Mouse (Mus musculus) embryonic facial prominence, embryonic 14.5 days (tissue): Measurements from ENCODE around the gene Hspbap1. TPM values are rescaled to one million over a fixed set of nuclear protein-coding genes. Genes with fewer than 3 reads are reported as not detected.

Experiments used
- ATAC-seq: fragments of 200-750 bp; cut with Nextera tagmentation; 2 replicates; pipeline ENCODE4 v1.8.0; 2017; ENCODE audit warnings: low read depth, moderate number of reproducible peaks, moderate TSS enrichment
- DNase-seq: peaks from one replicate; pipeline ENCODE4 v3.0.0-alpha.2; 2015; ENCODE audit warnings: low spot score
- H3K27ac ChIP-seq: fragments of 300-500 bp; sonication (generic); replicated peaks from 2 replicates; pipeline ENCODE4 v1.5.1; 2014; ENCODE audit warnings: low read depth, mild to moderate bottlenecking, low read length, moderate library complexity
- H3K27me3 ChIP-seq: fragments of 300-500 bp; sonication (generic); replicated peaks from 2 replicates; pipeline ENCODE4 v1.6.1; 2014; ENCODE audit warnings: low read length; ENCODE audit not compliant: control insufficient read depth, insufficient read depth
- H3K36me3 ChIP-seq: fragments of 300-500 bp; sonication (generic); 2 replicates; pipeline ENCODE4 v1.6.1; 2014; ENCODE audit warnings: low read length, mixed read lengths; ENCODE audit not compliant: control insufficient read depth, insufficient read depth
- H3K4me1 ChIP-seq: fragments of 300-500 bp; sonication (generic); 2 replicates; pipeline ENCODE4 v1.6.1; 2014; ENCODE audit warnings: antibody characterized with exemption, low read length; ENCODE audit not compliant: control insufficient read depth, insufficient read depth
- H3K4me2 ChIP-seq: fragments of 300-500 bp; sonication (generic); 2 replicates; pipeline ENCODE4 v1.6.1; 2014; ENCODE audit warnings: low read depth, mild to moderate bottlenecking, low read length, moderate library complexity, mixed read lengths
- H3K4me3 ChIP-seq: fragments of 300-500 bp; sonication (generic); 2 replicates; pipeline ENCODE4 v1.5.1; 2014; ENCODE audit warnings: low read depth, mild to moderate bottlenecking, low read length
- H3K9ac ChIP-seq: fragments of 300-500 bp; sonication (generic); 2 replicates; pipeline ENCODE4 v1.6.1; 2014; ENCODE audit warnings: low read depth, mild to moderate bottlenecking, low read length, moderate library complexity, mixed read lengths
- H3K9me3 ChIP-seq: fragments of 300-500 bp; sonication (generic); 2 replicates; pipeline ENCODE4 v1.6.1; 2016; ENCODE audit warnings: low read length; ENCODE audit not compliant: control insufficient read depth
- WGBS: fragments of 180-500 bp; shearing (Covaris S2); extraction: QIAGEN DNeasy Blood & Tissue Kit; methylation state at CpG from one replicate; pipeline ENCODE4 v1.1.7; 2014; 5-methylcytosine and 5-hydroxymethylcytosine counted together
- polyA plus RNA-seq: library from polyadenylated mRNA; unstranded; fragments of >200 nt; fragmentation: Nextera tagmentation; extraction: Ambion mirVana; gene quantifications from 2 replicates; pipeline ENCODE4 v1.2.1, GENCODE M21; 2014

Hspbap1 gene
- polyA plus RNA-seq, 1 experiment from 2014 or later, result 13.9 TPM

DNA sequence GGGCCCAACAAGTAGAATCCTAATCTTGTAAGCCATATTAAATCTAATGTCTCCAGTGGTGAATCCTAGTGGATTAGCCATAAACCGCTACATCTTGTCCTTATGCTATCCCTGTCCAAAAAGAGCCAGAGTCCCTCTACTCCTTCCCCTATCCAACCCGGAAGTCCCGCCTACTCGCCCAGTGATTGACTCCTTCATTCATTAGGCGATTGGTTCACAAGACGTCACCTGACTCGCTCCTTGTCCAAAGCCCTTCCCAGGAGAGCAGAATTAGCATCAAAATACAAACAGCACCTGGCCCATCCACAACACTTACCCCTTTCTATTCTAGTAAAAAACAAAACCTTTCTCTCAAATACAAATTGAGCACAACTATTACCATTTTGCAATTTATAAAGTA, 59.8 kb downstream of the Hspbap1 start:
- no peak overlapping the region for H3K9ac ChIP-seq
- DNase-seq (no peak), ATAC-seq (no peak)
- H3K27me3 ChIP-seq, result no peaks in the 10 kb centered on the region
- peaks cover 29% of the 10 kb centered on the region for H3K36me3 ChIP-seq
- no peak overlapping the region for H3K4me3 ChIP-seq
- H3K27ac ChIP-seq, result no peak overlapping the region
- H3K4me2 ChIP-seq, result no peak overlapping the region
- H3K9me3 ChIP-seq, result no peaks in the 10 kb centered on the region
- 22% methylated on average over 7 of the region's 7 CpGs for WGBS
- no peaks in the 10 kb centered on the region for H3K4me1 ChIP-seq

DNA sequence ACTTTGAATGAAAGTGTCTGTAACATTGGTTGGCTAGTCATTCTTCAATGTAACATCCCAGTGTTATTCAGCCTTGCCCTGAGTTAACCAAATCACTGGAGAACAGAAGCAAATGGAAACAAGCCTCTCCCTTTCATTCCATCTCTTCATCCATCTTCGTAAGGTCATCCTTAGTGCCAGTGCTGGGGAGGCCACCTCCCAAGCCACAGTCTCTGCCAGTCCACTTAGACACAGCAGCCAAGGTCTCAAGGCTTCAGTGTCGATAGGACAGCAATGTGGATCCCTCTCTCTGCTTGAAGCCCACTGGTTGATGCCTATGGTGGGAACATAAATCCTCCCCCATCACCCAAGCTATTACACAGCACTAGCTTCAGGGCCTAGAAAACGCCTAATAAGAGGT, 62.8 kb downstream of the Hspbap1 start:
- H3K9me3 ChIP-seq, result no peaks in the 10 kb centered on the region
- H3K27me3 ChIP-seq, result no peaks in the 10 kb centered on the region
- H3K9ac ChIP-seq, result no peak overlapping the region
- H3K4me1 ChIP-seq, result no peaks in the 10 kb centered on the region
- 72% methylated on average over 3 of the region's 3 CpGs for WGBS
- ATAC-seq (no peak), DNase-seq (no peak)
- no peak overlapping the region for H3K4me2 ChIP-seq
- H3K36me3 ChIP-seq, result peaks cover 2% of the 10 kb centered on the region; the same call in 1 of the 2 replicates
- H3K4me3 ChIP-seq, result no peak overlapping the region
- H3K27ac ChIP-seq, result no peak overlapping the region

DNA sequence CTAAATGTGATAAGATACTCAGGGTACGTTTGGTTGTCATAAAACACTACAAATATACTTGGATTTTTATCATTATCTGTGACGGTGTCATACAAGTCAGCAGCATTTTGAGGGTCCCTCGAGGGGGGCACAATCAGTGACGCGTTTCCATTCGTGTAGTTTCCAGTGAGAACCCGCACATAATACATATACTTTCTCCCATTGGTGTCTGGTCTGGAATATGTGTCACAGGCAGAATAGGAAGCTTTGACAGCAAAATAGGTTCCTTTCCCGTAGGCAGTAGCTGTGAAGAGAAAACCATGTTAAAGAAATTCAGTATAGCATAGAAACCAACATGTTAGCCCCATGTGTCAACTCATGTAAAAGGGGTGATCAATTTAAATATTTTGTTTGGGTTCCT, 64.5 kb downstream of the Hspbap1 start:
- ATAC-seq (no peak), DNase-seq (no peak)
- H3K9ac ChIP-seq, result no peak overlapping the region
- no peak overlapping the region for H3K4me3 ChIP-seq
- H3K4me1 ChIP-seq, result no peaks in the 10 kb centered on the region
- no peaks in the 10 kb centered on the region for H3K36me3 ChIP-seq
- H3K4me2 ChIP-seq, result no peak overlapping the region
- no peaks in the 10 kb centered on the region for H3K9me3 ChIP-seq
- 86% methylated on average over 8 of the region's 8 CpGs for WGBS
- H3K27me3 ChIP-seq, result no peaks in the 10 kb centered on the region
- no peak overlapping the region for H3K27ac ChIP-seq

DNA sequence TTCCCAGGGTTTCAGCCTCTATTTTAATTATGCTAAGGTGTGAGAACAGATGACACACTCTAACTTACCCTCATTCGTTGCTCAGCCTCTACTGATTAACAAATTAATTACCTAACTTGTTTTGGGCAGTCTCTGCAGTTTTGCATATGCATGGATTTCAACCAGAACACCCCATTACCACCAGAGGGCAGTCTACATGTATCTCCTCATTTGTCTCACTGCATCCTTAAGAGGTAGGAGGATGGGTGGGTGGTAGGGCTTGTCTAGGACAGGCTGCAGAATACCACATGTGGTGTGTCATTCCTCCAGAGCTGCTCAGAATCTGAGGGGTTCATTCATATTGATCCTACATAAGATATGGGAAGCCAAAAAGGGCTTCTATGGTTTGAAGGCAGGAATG, 69.5 kb downstream of the Hspbap1 start:
- Histone ChIP-seq H3K27ac (no peak overlapping the region), H3K4me2 (no peak overlapping the region), H3K9me3 (no peaks in the 10 kb centered on the region), H3K9ac (no peak overlapping the region), H3K36me3 (no peaks in the 10 kb centered on the region), H3K4me1 (no peaks in the 10 kb centered on the region), H3K27me3 (no peaks in the 10 kb centered on the region), H3K4me3 (no peak overlapping the region)
- DNase-seq (peak; percentile 63), ATAC-seq (no peak)
- 19% methylated on average over 1 of the region's 1 CpGs for WGBS

DNA sequence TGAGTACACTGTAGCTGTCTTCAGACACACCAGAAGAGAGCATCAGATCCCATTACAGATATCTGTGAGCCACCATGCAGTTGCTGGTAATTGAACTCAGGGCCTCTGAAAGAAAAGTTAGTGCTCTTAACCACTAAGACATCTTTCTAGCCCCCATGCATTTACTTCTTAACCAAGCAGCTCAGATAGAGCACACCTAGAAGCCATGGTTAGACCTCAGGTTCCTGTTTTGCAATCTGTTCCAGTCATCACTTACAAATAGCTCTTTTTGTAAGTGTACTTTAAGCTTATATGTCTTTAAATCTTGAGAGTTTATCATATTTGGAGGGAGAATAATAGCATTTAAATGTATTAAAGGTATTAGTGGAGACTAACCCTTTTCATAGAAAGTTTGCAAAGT, 77.0 kb downstream of the Hspbap1 start:
- Histone ChIP-seq H3K27ac (no peak overlapping the region), H3K4me1 (no peaks in the 10 kb centered on the region), H3K36me3 (no peaks in the 10 kb centered on the region), H3K4me3 (no peak overlapping the region), H3K27me3 (no peaks in the 10 kb centered on the region), H3K9me3 (no peaks in the 10 kb centered on the region), H3K4me2 (no peak overlapping the region), H3K9ac (no peak overlapping the region)
- ATAC-seq (no peak), DNase-seq (no peak)

DNA sequence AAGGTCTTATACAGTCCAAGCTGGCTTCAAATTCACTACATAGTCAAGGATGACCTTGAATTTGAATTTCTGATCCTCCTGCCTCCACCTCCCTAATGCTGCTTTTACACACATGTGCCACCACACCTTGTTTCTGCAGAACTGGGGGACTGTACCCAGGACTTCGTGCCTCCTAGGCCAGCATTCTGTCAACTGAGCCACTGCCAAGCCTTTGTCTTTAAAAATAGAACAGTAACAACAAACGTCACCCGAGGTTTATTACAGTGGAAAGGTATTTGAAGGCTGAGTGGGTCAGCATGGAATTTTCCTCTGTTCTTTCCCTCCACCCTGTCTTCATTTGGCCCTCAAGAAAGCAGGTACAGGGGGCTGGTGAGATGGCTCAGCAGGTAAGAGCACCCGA, 85.7 kb downstream of the Hspbap1 start:
- no peak overlapping the region for H3K27ac ChIP-seq
- no peak overlapping the region for H3K4me2 ChIP-seq
- DNase-seq (no peak), ATAC-seq (no peak)
- no peaks in the 10 kb centered on the region for H3K36me3 ChIP-seq
- no peak overlapping the region for H3K4me3 ChIP-seq
- H3K27me3 ChIP-seq, result no peaks in the 10 kb centered on the region
- no peaks in the 10 kb centered on the region for H3K9me3 ChIP-seq
- no peak overlapping the region for H3K9ac ChIP-seq
- 83% methylated on average over 4 of the region's 4 CpGs for WGBS
- H3K4me1 ChIP-seq, result no peaks in the 10 kb centered on the region

DNA sequence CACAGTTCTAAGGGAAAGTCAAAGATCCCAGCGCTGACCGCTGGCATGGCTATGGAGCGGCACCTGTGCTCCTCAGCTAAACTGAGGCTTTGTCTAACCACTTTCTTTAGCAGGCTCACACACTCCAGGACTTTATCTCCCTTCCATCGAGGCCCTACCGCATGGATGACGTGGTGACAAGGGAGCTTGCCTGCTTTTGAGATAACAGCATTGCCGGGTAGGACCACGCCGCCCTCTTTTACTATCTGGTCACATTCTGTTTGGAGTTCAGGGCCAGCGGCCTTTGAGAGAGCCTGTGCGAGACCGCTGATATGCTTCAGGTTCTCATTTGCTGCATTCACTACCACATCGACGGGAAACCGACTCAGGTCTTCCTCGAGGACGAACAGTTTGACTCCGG, 86.6 kb downstream of the Hspbap1 start:
- H3K9ac ChIP-seq, result no peak overlapping the region
- ATAC-seq (no peak), DNase-seq (no peak)
- H3K27me3 ChIP-seq, result no peaks in the 10 kb centered on the region
- WGBS, result 94% methylated on average over 18 of the region's 18 CpGs
- no peaks in the 10 kb centered on the region for H3K4me1 ChIP-seq
- H3K9me3 ChIP-seq, result no peaks in the 10 kb centered on the region
- H3K4me3 ChIP-seq, result no peak overlapping the region
- H3K36me3 ChIP-seq, result no peaks in the 10 kb centered on the region
- H3K4me2 ChIP-seq, result no peak overlapping the region
- no peak overlapping the region for H3K27ac ChIP-seq

DNA sequence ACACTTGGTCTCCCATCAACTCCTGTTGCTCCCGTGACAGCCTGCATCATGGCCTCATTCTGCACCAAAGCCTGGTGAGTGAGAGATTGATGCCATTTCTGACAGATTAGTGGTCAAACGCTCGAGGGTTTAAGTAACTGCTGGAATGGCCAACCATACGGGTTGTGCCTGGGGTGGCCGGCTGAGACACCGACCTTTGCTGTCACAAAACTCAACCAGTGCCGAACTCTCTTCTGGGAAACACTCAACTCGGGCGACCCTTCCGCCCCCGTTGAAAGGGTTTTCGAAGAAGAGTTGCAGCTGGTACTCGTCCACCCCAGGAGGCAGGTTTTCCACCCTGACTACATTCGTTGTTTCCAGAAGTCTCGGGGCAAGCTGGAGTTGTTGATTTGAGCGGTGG, 90.1 kb downstream of the Hspbap1 start:
- WGBS, result 80% methylated on average over 16 of the region's 16 CpGs
- no peaks in the 10 kb centered on the region for H3K9me3 ChIP-seq
- no peaks in the 10 kb centered on the region for H3K27me3 ChIP-seq
- no peak overlapping the region for H3K4me2 ChIP-seq
- no peaks in the 10 kb centered on the region for H3K4me1 ChIP-seq
- H3K27ac ChIP-seq, result no peak overlapping the region
- no peak overlapping the region for H3K9ac ChIP-seq
- DNase-seq, result no peak
- no peak overlapping the region for H3K4me3 ChIP-seq
- ATAC-seq, result no peak
- H3K36me3 ChIP-seq, result no peaks in the 10 kb centered on the region

DNA sequence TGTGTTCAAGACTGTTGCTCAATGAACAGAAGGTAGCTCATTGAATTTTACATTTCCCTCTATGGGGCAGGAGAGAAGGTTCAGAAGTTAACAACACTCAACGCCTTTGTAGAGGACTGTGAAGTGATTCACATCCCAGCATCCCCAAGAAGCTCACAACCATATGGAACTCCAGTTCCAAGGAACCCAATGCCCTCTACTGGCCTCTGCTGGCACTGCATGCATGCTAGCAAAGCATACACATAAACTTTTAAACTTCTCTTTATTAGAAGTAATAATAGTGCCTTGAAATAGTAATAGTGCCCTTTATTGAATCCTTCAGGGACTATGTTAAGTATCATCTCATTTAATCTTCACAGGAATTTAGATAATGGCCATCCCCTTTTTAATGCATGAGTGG, 91.9 kb downstream of the Hspbap1 start:
- no peak overlapping the region for H3K4me3 ChIP-seq
- H3K4me2 ChIP-seq, result no peak overlapping the region
- H3K27ac ChIP-seq, result no peak overlapping the region
- no peaks in the 10 kb centered on the region for H3K36me3 ChIP-seq
- no peak for DNase-seq
- H3K4me1 ChIP-seq, result no peaks in the 10 kb centered on the region
- no peaks in the 10 kb centered on the region for H3K9me3 ChIP-seq
- ATAC-seq, result no peak
- no peak overlapping the region for H3K9ac ChIP-seq
- H3K27me3 ChIP-seq, result no peaks in the 10 kb centered on the region
- WGBS, result 94% methylated on average over 1 of the region's 1 CpGs
